Mouse (Mus musculus) cortical plate, adult 2 months (tissue): ENCODE results near the gene Tigit.

ENCODE experiments used
- CTCF ChIP-seq: fragments of 200-500 bp; IDR thresholded peaks from 2 replicates; pipeline ENCODE4 v1.5.1; 2011; ENCODE audit warnings: mild to moderate bottlenecking, control low read depth, low read length; ENCODE audit not compliant: insufficient read depth; ENCODE audit errors: extremely low read depth
- POLR2A ChIP-seq: fragments of 200-500 bp; IDR thresholded peaks from 2 replicates; pipeline ENCODE4 v1.6.1; 2011; ENCODE audit warnings: mild to moderate bottlenecking, low read length, control low read depth; ENCODE audit not compliant: insufficient read depth; ENCODE audit errors: extremely low read depth

GRCm38 (mm10) chr16:43668294-43668693 is 4.3 kb upstream of the Tigit start:
- no peak for TF ChIP-seq CTCF
- TF ChIP-seq POLR2A, result no peak
